Mouse (Mus musculus): ENCODE measurements around the gene Gm20931. TPM values are rescaled to one million over a fixed set of nuclear protein-coding genes. Genes with fewer than 3 reads are reported as not detected.

Gene Gm20931
- not detected in 2 replicates for polyA plus RNA-seq (2012; rRNA removed)

DNA sequence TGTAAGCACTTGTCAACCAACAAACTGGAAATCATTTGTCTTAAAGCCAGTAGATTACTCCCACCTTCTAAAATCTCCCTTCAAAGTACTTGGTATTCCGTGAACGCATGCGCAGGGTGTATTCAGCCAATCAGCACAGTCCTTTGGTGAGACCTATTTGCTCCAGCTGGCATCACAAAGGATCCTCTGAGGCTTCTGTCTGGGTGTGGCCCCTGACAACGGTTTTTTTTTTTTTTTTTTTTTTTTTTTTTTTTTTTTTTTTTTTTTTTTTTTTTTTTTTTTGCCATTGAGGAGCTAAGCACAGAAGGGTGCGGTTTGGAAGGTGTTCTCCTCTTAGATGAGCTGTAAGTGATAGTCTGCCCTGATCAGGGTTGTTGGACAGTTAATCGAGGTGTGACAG, at the start of gene Gm20931:
TSS of gene Gm20931 (plus strand) at position 301 of the 400 bp plus-strand sequence.

